9 mouse cellular contexts compared by ENCODE assay signal in genomic region chr13:30185959-30186358, GRCm38 (mm10). TPM values are rescaled to one million over a fixed set of nuclear protein-coding genes. Genes with fewer than 3 reads are reported as not detected.
DNase-seq lines count a peak whose midpoint lies in the region; ATAC-seq and TF ChIP-seq lines count a peak whose summit lies in the region.
"Had no signal": no experiment of that assay in that cellular context is flagged by ENCODE, and none has a peak within 500 bp of the region (broad histone marks: within the 10 kb centered on the region; RNA-seq: fewer than 3 reads in every experiment).

No protein-coding gene starts in this region.

- peak overlapping the region; percentile 82 for H3K27ac ChIP-seq in layer of hippocampus, adult 2 months
- H3K27ac ChIP-seq in forebrain, postnatal 0 days (ENCODE audit: low read depth, low read length), result peak overlapping the region; percentile 30
- no peak overlapping the region for H3K27ac ChIP-seq in midbrain, postnatal 0 days (ENCODE audit: low read depth, low read length)
- no peak overlapping the region for H3K27ac ChIP-seq in liver, embryonic 12.5 days
- no peak overlapping the region for H3K27ac ChIP-seq in liver, embryonic 11.5 days (ENCODE audit: low read depth, low read length)

- WGBS in forebrain, postnatal 0 days, result 29% methylated on average over 6 of the region's 6 CpGs
- WGBS in midbrain, postnatal 0 days, result 32% methylated on average over 6 of the region's 6 CpGs
- 48% methylated on average over 6 of the region's 6 CpGs for WGBS in liver, embryonic 12.5 days (ENCODE audit: insufficient replicate concordance)
- 61% methylated on average over 6 of the region's 6 CpGs for WGBS in liver, embryonic 11.5 days

- H3K4me2 ChIP-seq in forebrain, postnatal 0 days (ENCODE audit: low read depth), result no peak overlapping the region
- no peak overlapping the region for H3K4me2 ChIP-seq in midbrain, postnatal 0 days (ENCODE audit: low read depth, low read length, poor library complexity, severe bottlenecking)
- H3K4me2 ChIP-seq in liver, embryonic 12.5 days, result no peak overlapping the region
- no peak overlapping the region for H3K4me2 ChIP-seq in liver, embryonic 11.5 days

- peak in 1 of 2 experiments; percentile 29 for DNase-seq in layer of hippocampus, adult 2 months (ENCODE audit: low spot score in 2 of 2)
- DNase-seq in layer of hippocampus, adult 8-10 months (ENCODE audit: low spot score in 2 of 2), result no peak
- DNase-seq in ZHBTc4 (ENCODE audit: low read depth, low spot score), result peak; percentile 67
- DNase-seq in forebrain, postnatal 0 days, result peak; percentile 4
- DNase-seq in midbrain, postnatal 0 days (ENCODE audit: low spot score), result peak; percentile 19
- DNase-seq in thymus, adult 18-20 months, result no peak
- no peak for DNase-seq in liver, embryonic 11.5 days (ENCODE audit: low spot score)

- H3K36me3 ChIP-seq in forebrain, postnatal 0 days (ENCODE audit: insufficient read depth), result no peaks in the 10 kb centered on the region
- H3K36me3 ChIP-seq in midbrain, postnatal 0 days (ENCODE audit: insufficient read depth, low read length), result no peaks in the 10 kb centered on the region
- no peaks in the 10 kb centered on the region for H3K36me3 ChIP-seq in liver, embryonic 12.5 days
- no peaks in the 10 kb centered on the region for H3K36me3 ChIP-seq in liver, embryonic 11.5 days (ENCODE audit: control insufficient read depth, insufficient read depth, low read length)

- H3K9me3 ChIP-seq in forebrain, postnatal 0 days (ENCODE audit: low read length), result no peaks in the 10 kb centered on the region
- no peaks in the 10 kb centered on the region for H3K9me3 ChIP-seq in midbrain, postnatal 0 days (ENCODE audit: low read length)
- H3K9me3 ChIP-seq in liver, embryonic 12.5 days (replicated peaks), result no peaks in the 10 kb centered on the region
- H3K9me3 ChIP-seq in liver, embryonic 11.5 days (ENCODE audit: control insufficient read depth, low read length), result no peaks in the 10 kb centered on the region

- no peaks in the 10 kb centered on the region for H3K27me3 ChIP-seq in forebrain, postnatal 0 days (ENCODE audit: insufficient read depth, low read length)
- H3K27me3 ChIP-seq in midbrain, postnatal 0 days (ENCODE audit: insufficient read depth, low read length), result no peaks in the 10 kb centered on the region
- H3K27me3 ChIP-seq in liver, embryonic 12.5 days (replicated peaks), result no peaks in the 10 kb centered on the region
- no peaks in the 10 kb centered on the region for H3K27me3 ChIP-seq in liver, embryonic 11.5 days (replicated peaks; ENCODE audit: control insufficient read depth, insufficient read depth, low read length)

- H3K4me1 ChIP-seq in forebrain, postnatal 0 days (ENCODE audit: insufficient read depth), result peaks cover 7% of the 10 kb centered on the region; the same call in 1 of the 2 replicates
- no peaks in the 10 kb centered on the region for H3K4me1 ChIP-seq in midbrain, postnatal 0 days (ENCODE audit: insufficient read depth, low read length)
- no peaks in the 10 kb centered on the region for H3K4me1 ChIP-seq in liver, embryonic 12.5 days
- no peaks in the 10 kb centered on the region for H3K4me1 ChIP-seq in liver, embryonic 11.5 days (replicated peaks; ENCODE audit: control insufficient read depth, insufficient read depth, low read length)
- H3K4me1 ChIP-seq: megakaryocyte, embryonic 14.5 days had no signal

- H3K9ac ChIP-seq in forebrain, postnatal 0 days, result no peak overlapping the region
- H3K9ac ChIP-seq in midbrain, postnatal 0 days (replicated peaks; ENCODE audit: low read length, poor library complexity, severe bottlenecking), result no peak overlapping the region
- H3K9ac ChIP-seq in liver, embryonic 12.5 days, result no peak overlapping the region
- no peak overlapping the region for H3K9ac ChIP-seq in liver, embryonic 11.5 days (ENCODE audit: low read depth, low read length)

- peak; percentile 59 for ATAC-seq in forebrain, postnatal 0 days
- ATAC-seq in midbrain, postnatal 0 days (ENCODE audit: low FRiP score), result 0 out of 2 replicates have a peak, but pooled peaks have one; percentile 34
- no peak for ATAC-seq in liver, embryonic 12.5 days
- no peak for ATAC-seq in liver, embryonic 11.5 days (replicated peaks; ENCODE audit: low FRiP score)

- TF ChIP-seq CTCF in layer of hippocampus, adult 2 months (conservative IDR thresholded peaks at IDR 0.05), result no peak
- no peak for TF ChIP-seq CTCF in forebrain, postnatal 0 days (IDR thresholded peaks at IDR 0.05; ENCODE audit: low read depth)
- TF ChIP-seq CTCF in midbrain, postnatal 0 days (IDR thresholded peaks at IDR 0.05), result no peak

- H3K4me3 ChIP-seq in layer of hippocampus, adult 2 months, result no peak overlapping the region
- H3K4me3 ChIP-seq in forebrain, postnatal 0 days (ENCODE audit: low read depth, low read length), result no peak overlapping the region
- H3K4me3 ChIP-seq in midbrain, postnatal 0 days (ENCODE audit: low read depth, low read length), result no peak overlapping the region
- H3K4me3 ChIP-seq in liver, embryonic 12.5 days, result no peak overlapping the region
- no peak overlapping the region for H3K4me3 ChIP-seq in liver, embryonic 11.5 days (ENCODE audit: low read depth, low read length)
- H3K4me3 ChIP-seq: megakaryocyte, embryonic 14.5 days had no signal

RNA-seq across cellular contexts. Expression of gene Mboat1, which starts 49.7 kb away (rescaled TPM):
- 1 to 10 TPM; 1.5 to 2.2 TPM for total RNA-seq in layer of hippocampus, adult 2 months (2021)
- total RNA-seq in layer of hippocampus, adult 8-10 months (2022), result 1 to 10 TPM; 1.5 to 2.9 (median 2.6) TPM
- 2.4 and 3.8 TPM in 2 replicates for total RNA-seq in forebrain, postnatal 0 days (2014; rRNA removed)
- 3.4 and 3.5 TPM in 2 replicates for polyA plus RNA-seq in forebrain, postnatal 0 days (2015; fragmentation: Nextera tagmentation; extraction: Ambion mirVana)
- total RNA-seq in midbrain, postnatal 0 days (2014; rRNA removed), result 1.4 TPM in 2 replicates
- polyA plus RNA-seq in midbrain, postnatal 0 days (2015; fragmentation: Nextera tagmentation; extraction: Ambion mirVana), result 1.7 and 2.3 TPM in 2 replicates
- polyA plus RNA-seq in liver, embryonic 12.5 days (2016; fragmentation: Nextera tagmentation; extraction: Ambion mirVana), result 2.6 TPM in 2 replicates
- polyA plus RNA-seq in liver, embryonic 11.5 days (2014; fragmentation: Nextera tagmentation; extraction: Ambion mirVana), result 4.2 and 4.3 TPM in 2 replicates

Comparison
In these comparisons a context has a peak if more than half of its experiments do, and no peak if none do; other contexts are left out.
1. DNase-seq: peak in ZHBTc4 (single experiment), forebrain, postnatal 0 days (single experiment) and midbrain, postnatal 0 days (single experiment); none in layer of hippocampus, adult 8-10 months (0 of 2), thymus, adult 18-20 months (0 of 2) and liver, embryonic 11.5 days (single experiment).
2. H3K27ac ChIP-seq: peak in layer of hippocampus, adult 2 months (single experiment) and forebrain, postnatal 0 days (single experiment); none in midbrain, postnatal 0 days (single experiment), liver, embryonic 12.5 days (single experiment) and liver, embryonic 11.5 days (single experiment).
3. ATAC-seq: peak in forebrain, postnatal 0 days (single experiment) and midbrain, postnatal 0 days (single experiment); none in liver, embryonic 12.5 days (single experiment) and liver, embryonic 11.5 days (single experiment).